Mouse (Mus musculus): ENCODE measurements around the gene Syn2. TPM values are rescaled to one million over a fixed set of nuclear protein-coding genes. Genes with fewer than 3 reads are reported as not detected.

Gene Syn2
- polyA plus RNA-seq (2016; fragmentation: Nextera tagmentation; extraction: Ambion mirVana), result 17.4 and 23.0 TPM in 2 replicates

DNA sequence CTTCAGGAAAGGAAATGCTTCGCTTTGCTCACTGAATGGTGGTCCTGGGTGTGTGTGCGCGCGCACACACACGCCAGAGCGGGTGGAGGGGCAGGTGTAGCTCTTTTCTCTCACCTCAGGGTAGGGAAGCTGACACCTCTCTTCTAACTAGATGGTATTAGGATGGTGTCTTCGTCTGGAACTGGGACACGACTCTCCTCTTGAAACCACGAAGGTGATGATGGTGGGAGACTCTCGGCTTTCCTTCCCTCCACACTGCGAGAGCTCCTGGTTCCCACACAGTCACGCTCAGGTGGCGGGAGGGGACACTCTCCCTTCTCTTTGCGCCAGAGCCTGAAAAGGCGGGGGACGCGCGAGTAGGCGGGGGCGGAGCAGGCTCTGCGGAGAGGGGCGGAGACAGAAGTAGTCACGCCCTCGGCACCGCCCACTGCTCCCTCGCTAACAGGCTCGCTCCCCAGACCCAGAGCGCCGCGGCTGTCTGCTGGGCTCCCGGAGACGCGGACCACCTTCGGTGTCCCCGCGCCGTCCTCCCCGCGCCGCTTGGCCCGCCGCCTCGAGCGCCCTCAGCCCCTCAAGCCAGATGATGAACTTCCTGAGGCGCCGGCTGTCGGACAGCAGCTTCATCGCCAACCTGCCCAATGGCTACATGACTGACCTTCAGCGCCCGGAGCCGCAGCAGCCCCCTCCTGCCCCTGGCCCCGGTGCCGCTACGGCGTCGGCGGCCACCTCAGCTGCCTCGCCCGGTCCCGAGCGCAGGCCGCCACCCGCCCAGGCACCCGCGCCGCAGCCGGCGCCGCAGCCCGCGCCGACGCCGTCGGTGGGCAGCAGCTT, at the start of gene Syn2:
Syn2 (plus strand) TSS at position 402 of the 831 bp plus-strand sequence.
- Histone ChIP-seq H3K27me3 (replicated peaks) (peaks cover 18% of the 10 kb centered on the region), H3K27ac (0 out of 2 replicates have a peak within 1 kb of the TSS, but pooled peaks have one; percentile 1), H3K4me1 (peaks cover 9% of the 10 kb centered on the region; the same call in 1 of the 2 replicates), H3K4me2 (replicated peaks) (peak within 1 kb of the TSS; percentile 79), H3K4me3 (peak within 1 kb of the TSS; percentile 61), H3K9me3 (no peaks in the 10 kb centered on the region), H3K36me3 (no peaks in the 10 kb centered on the region), H3K9ac (peak within 1 kb of the TSS; percentile 72)
- peak; percentile 97 for ATAC-seq (ENCODE audit: low FRiP score, low read depth)
- 2% methylated on average over 74 of the region's 75 CpGs for WGBS

DNA sequence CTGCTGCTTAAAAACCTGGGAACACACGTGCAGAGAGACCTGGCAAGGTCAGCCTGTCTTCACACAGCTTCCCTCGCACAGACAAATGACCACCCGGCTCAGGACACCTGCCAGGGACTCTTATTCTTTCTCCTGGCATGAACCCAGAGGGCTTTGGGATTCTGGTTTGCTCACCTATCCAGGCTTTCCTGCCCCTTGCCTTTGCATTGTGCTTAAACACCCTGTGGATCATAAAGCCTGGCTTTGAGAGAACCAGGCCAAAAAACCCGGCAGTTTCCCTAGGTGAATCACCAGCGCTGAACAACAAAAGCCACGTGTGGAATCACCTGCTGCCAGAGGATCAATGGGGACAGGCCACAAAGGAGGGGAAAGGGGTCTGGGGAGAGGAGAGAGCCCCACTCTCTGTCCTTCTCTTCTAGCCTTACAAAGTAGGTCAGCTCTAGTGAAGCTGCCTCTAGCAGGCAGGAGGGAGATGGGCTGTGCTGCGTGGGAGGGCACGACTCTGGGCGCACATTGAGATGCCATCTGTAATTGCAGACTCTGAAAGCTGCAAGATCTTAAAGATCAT, 49.3 kb upstream of the Syn2 start:
- 63% methylated on average over 9 of the region's 9 CpGs for WGBS
- Histone ChIP-seq H3K36me3 (no peaks in the 10 kb centered on the region), H3K9ac (no peak overlapping the region)

DNA sequence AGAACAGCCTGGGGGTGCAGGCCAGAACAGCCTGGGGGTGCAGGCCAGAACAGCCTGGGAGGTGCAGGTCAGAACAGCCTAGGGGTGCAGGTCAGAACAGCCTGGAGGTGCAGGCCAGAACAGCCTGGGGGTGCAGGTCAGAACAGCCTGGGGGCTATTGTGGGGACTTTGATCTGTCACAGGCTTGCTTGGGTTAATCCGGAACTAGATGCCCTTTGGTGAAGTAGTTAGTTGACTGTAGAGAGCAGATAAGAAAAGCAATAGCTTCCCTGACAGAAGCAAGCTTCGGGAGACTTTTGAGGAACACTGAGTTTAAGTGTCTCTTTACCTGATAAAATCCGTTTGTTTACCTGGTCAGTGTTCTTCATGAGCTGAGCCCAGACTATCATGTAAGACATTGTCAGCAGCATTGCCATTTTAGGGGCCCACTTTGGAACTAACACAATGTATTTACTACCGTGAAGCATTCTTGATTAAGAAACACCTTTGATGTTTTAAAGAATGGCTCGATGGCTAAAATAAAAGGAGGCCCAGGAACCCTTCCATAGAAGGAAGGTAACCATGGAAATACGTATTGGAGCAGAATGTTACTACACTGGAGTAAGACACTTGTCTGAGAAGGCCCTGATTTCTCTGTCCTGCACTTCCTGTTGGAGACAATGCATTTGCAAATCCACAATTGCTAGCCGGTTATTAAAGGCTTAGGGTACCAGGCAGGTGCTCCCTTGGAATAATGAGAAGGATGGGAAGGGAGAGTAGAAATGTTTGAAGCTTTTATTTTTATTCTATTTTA, 46.2 kb upstream of the Syn2 start:
- 49% methylated on average over 7 of the region's 7 CpGs for WGBS
- Histone ChIP-seq H3K27ac (no peak overlapping the region), H3K9ac (no peak overlapping the region), H3K9me3 (no peaks in the 10 kb centered on the region), H3K4me1 (no peaks in the 10 kb centered on the region), H3K36me3 (no peaks in the 10 kb centered on the region), H3K27me3 (replicated peaks) (no peaks in the 10 kb centered on the region), H3K4me3 (no peak overlapping the region), H3K4me2 (replicated peaks) (no peak overlapping the region)
- ATAC-seq (ENCODE audit: low FRiP score, low read depth), result no peak

More for the DNA sequence above, 49.3 kb upstream of the Syn2 start:
- H3K27ac ChIP-seq, result no peak overlapping the region
- H3K9me3 ChIP-seq, result no peaks in the 10 kb centered on the region
- ATAC-seq (ENCODE audit: low FRiP score, low read depth), result no peak
- no peaks in the 10 kb centered on the region for H3K27me3 ChIP-seq (replicated peaks)
- H3K4me3 ChIP-seq, result no peak overlapping the region
- H3K4me2 ChIP-seq (replicated peaks), result no peak overlapping the region
- no peaks in the 10 kb centered on the region for H3K4me1 ChIP-seq

DNA sequence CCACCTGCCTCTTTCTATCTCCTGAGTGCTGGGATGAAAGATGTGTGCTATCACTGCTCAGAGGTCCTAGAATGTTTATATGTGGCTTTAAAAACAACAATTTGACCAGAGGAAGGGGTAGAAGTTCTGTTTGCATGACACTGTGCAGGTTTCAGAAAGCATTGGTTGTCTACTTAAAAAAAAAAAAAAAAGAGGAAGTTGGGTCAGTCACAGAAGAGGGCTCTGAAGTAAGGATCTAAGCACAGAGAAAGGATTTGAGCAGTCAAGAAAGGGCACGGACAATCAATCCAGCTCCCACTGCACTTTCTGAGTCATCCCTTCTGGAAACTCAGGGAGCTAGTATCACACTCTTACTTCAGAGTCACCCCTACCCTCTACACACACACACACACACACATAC, 43.0 kb upstream of the Syn2 start:
- no peak for ATAC-seq (ENCODE audit: low FRiP score, low read depth)
- no peak overlapping the region for H3K4me3 ChIP-seq

DNA sequence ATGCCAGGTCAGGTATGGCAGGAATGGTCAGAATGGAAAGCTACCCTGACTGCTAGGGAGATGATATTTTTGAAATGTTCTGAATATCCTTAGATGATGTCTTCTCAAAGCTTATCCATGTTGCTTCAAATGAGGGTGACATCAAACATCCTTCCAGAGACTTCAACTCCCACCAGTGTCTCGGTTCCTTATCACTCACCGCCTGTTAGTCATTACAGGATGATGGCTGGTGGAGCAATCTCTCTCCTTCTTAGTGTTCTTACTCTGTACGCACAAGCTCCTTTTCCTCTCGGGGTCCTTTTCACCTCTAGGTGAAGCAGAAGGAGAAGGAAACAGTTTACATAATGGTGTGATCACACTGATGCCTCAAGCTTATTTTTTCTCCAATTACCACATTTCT, 32.2 kb upstream of the Syn2 start:
- ATAC-seq (ENCODE audit: low FRiP score, low read depth), result no peak
- 81% methylated on average over 4 of the region's 4 CpGs for WGBS
- Histone ChIP-seq H3K27me3 (replicated peaks) (no peaks in the 10 kb centered on the region), H3K4me1 (no peaks in the 10 kb centered on the region), H3K4me2 (replicated peaks) (no peak overlapping the region), H3K36me3 (no peaks in the 10 kb centered on the region), H3K9me3 (no peaks in the 10 kb centered on the region), H3K4me3 (no peak overlapping the region), H3K9ac (no peak overlapping the region), H3K27ac (no peak overlapping the region)

More for the DNA sequence above, 43.0 kb upstream of the Syn2 start:
- Histone ChIP-seq H3K4me2 (replicated peaks) (no peak overlapping the region), H3K36me3 (no peaks in the 10 kb centered on the region), H3K9me3 (no peaks in the 10 kb centered on the region), H3K27me3 (replicated peaks) (no peaks in the 10 kb centered on the region), H3K4me1 (no peaks in the 10 kb centered on the region), H3K27ac (no peak overlapping the region), H3K9ac (no peak overlapping the region)
- WGBS, result 69% methylated on average over 1 of the region's 1 CpGs

DNA sequence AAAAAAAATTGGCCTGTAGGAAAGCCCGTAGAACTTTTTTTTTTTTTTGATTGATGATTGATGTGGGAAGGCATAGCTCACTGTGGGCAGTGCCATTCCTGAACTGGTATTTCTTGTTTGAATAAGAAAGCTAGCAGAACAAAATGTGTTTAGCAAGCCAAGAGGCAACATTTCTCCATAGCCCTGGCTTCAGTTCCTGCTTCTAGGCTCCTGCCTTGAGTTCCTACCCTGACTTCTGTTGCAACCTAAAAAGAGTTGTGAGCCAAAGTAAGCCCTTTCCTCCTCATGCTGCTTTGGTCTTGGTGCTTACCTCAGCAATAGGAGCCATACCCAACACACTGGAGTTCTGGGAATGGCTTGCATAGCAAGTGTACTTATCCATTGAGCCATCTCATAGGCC, 23.3 kb upstream of the Syn2 start:
- 86% methylated on average over 1 of the region's 1 CpGs for WGBS
- Histone ChIP-seq H3K27ac (no peak overlapping the region), H3K36me3 (no peaks in the 10 kb centered on the region), H3K9ac (no peak overlapping the region), H3K27me3 (replicated peaks) (no peaks in the 10 kb centered on the region), H3K4me3 (no peak overlapping the region), H3K4me2 (replicated peaks) (no peak overlapping the region), H3K4me1 (no peaks in the 10 kb centered on the region), H3K9me3 (no peaks in the 10 kb centered on the region)
- no peak for ATAC-seq (ENCODE audit: low FRiP score, low read depth)

DNA sequence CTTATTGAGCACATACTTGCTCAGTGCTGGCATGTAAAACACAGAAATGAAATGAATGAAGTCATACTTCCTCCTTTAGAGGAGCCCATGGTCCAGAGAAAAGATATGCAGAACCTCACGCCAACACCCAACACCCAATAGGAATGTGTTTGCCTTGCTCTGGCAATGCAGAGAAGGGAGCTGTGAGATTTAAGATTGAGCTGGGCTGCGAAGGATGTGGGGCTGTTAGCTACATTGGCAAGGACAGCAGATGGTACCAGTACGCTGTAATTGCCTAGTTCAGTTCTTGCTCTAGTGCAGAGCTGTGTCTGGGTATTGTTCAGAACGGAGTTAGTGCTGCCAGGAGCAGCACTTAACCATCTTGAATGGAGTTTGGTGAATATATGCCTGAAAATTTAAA, 12.5 kb upstream of the Syn2 start:
- WGBS, result 80% methylated on average over 4 of the region's 4 CpGs
- Histone ChIP-seq H3K9me3 (no peaks in the 10 kb centered on the region), H3K4me1 (peaks cover 31% of the 10 kb centered on the region), H3K36me3 (no peaks in the 10 kb centered on the region), H3K27ac (no peak overlapping the region), H3K4me2 (replicated peaks) (no peak overlapping the region), H3K27me3 (replicated peaks) (no peaks in the 10 kb centered on the region), H3K9ac (no peak overlapping the region), H3K4me3 (no peak overlapping the region)
- no peak for ATAC-seq (ENCODE audit: low FRiP score, low read depth)

DNA sequence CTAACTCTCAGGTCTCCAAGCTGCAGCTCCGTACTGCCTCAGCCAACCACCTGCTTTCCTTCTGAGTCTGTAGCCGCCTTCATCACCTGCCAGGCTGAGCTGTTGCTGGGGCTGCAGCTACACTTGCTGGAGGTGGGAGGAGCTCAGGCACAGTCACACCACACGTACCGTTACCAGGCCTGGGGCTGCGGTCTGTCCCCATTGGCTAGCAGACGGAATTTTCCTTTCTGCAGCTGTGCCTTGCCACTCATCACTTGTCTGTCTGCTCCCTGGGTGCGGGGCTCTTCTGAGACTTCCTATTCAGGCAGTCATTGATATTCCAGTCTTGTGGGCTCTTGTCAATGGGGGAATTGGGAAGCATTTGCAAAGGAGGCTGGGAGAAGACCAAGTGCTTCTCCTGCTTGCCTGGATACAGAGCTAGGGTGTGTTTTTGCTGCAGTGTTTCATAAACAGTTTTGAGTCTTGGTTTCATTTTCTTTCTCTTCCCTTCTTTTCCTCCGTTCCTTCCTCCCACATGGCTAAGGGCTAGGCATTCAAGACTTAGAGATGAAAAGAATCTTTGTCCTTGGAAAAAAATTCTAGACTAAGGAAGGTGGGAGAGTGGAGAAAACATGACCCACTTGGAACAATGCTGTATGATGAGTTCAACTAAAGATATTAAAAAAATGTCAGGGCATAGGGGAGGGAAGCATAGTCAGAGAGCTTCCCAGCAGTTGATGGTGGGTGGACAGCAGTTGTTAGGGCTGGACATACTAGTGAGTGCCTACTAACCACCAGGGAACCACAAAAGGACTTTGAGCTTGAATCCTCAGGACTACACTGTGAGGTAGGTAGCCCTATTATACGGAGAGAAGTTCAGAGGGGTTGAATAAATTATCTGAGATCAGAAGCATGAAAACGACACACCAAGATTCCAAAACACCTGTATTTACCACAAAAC, 11.2 kb upstream of the Syn2 start:
- Histone ChIP-seq H3K9ac (no peak overlapping the region), H3K4me1 (peaks cover 33% of the 10 kb centered on the region), H3K4me2 (replicated peaks) (peak overlapping the region; percentile 22), H3K9me3 (no peaks in the 10 kb centered on the region), H3K36me3 (no peaks in the 10 kb centered on the region), H3K4me3 (no peak overlapping the region), H3K27ac (peak overlapping the region; percentile 59; the same call in 1 of the 2 replicates), H3K27me3 (replicated peaks) (no peaks in the 10 kb centered on the region)
- 18% methylated on average over 10 of the region's 10 CpGs for WGBS
- peak; percentile 94 for ATAC-seq (ENCODE audit: low FRiP score, low read depth)

DNA sequence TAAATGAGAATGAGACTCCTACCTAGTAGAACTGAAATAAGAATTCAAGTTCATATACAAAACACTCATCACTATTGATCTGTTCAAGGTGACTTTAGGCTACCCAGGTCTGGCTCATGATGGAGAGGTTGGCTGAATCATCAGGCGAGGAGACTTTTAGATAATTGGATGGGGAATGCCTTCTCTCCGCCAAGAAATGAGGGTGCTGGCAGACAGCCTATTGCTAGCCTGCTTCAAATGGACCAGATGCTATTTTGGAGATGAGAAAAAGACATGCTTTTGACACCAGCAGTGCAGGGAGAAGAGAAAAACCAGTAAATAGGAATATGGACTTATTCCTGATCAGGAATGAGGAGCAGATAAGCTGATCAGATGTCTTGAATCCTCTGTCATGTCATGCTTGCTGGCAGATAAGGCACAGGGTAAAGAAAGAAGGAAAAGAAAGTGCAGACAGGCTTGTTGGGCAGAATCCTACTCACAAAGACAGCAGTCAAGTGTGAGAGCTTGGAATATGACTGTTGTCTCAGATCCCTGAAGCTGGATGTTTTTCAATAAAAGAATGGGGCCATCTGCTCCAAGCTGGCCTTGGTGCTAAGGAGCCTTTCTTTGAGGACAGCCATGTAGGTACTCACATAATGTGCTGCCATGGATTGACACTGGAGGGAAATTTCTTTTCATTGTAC, 9.9 kb upstream of the Syn2 start:
- no peak overlapping the region for H3K4me3 ChIP-seq
- H3K36me3 ChIP-seq, result no peaks in the 10 kb centered on the region
- H3K9ac ChIP-seq, result no peak overlapping the region
- ATAC-seq (ENCODE audit: low FRiP score, low read depth), result no peak
- peaks cover 33% of the 10 kb centered on the region for H3K4me1 ChIP-seq
- 86% methylated on average over 2 of the region's 2 CpGs for WGBS
- H3K9me3 ChIP-seq, result no peaks in the 10 kb centered on the region
- H3K4me2 ChIP-seq (replicated peaks), result no peak overlapping the region
- no peaks in the 10 kb centered on the region for H3K27me3 ChIP-seq (replicated peaks)
- H3K27ac ChIP-seq, result no peak overlapping the region

DNA sequence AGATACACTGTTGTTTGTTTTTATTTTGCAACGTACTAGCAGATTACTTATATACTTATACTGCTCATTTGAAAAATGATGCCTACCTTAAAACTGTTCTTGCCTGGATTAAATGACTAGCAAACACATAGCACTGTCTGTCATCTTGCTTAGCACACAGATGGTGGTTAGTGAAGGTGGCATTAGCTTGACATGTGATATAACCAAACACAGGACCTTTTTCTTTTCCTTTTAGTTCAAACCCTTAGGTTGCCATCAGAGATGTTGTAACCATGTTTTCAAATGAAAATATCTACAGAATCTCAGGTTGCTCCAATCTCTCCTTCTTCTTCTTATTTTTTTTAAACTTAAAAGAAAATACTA, 9.4 kb upstream of the Syn2 start:
- no peak overlapping the region for H3K27ac ChIP-seq
- no peaks in the 10 kb centered on the region for H3K9me3 ChIP-seq
- no peak for ATAC-seq (ENCODE audit: low FRiP score, low read depth)
- no peaks in the 10 kb centered on the region for H3K27me3 ChIP-seq (replicated peaks)
- H3K9ac ChIP-seq, result no peak overlapping the region
- H3K4me2 ChIP-seq (replicated peaks), result no peak overlapping the region
- H3K4me1 ChIP-seq, result peaks cover 33% of the 10 kb centered on the region
- H3K36me3 ChIP-seq, result no peaks in the 10 kb centered on the region
- no peak overlapping the region for H3K4me3 ChIP-seq
- WGBS, result 83% methylated on average over 1 of the region's 1 CpGs

DNA sequence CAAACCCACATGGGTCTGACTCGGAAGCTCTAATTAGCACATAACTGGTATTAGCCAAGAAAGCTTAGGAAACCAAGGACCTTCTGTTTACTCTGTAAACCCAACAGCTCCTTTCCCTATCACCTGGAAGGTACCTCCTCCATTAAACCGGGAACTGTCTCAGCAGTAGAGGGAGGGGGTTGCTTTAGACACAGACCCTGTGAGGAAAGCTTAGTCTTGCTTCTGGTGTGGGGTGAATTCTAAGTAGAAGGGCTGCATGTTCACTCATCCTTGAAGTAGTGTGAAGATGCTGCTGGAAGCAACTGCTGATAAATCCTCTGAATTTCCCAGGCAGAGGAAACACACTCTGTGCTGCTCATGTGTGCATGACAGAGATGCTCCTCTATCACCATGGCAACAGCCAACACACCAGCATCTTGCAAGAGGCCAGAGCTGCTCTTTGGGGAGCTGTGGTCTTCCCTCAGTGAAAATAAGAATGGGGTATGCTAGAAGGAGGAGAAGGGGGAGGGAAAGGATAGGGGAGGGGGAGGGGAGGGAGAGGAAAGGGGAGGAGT, 8.4 kb upstream of the Syn2 start:
- WGBS, result 39% methylated on average over 2 of the region's 2 CpGs
- Histone ChIP-seq H3K4me3 (no peak overlapping the region), H3K27me3 (replicated peaks) (no peaks in the 10 kb centered on the region), H3K36me3 (no peaks in the 10 kb centered on the region), H3K9ac (no peak overlapping the region), H3K27ac (peak overlapping the region; percentile 28; the same call in 1 of the 2 replicates), H3K4me2 (replicated peaks) (peak overlapping the region; percentile 21; the same call in 1 of the 2 replicates), H3K4me1 (peaks cover 33% of the 10 kb centered on the region), H3K9me3 (no peaks in the 10 kb centered on the region)
- ATAC-seq (ENCODE audit: low FRiP score, low read depth), result peak; percentile 77

Data from neural tube, embryonic 12.5 days (tissue).